Mouse (Mus musculus) forebrain, embryonic 14.5 days (tissue): ENCODE results near the gene Nek10. TPM values are rescaled to one million over a fixed set of nuclear protein-coding genes. Genes with fewer than 3 reads are reported as not detected.
"Not testable (repeated sequence)": the region's sequence is repeated elsewhere in the genome, so short reads cannot be mapped to it uniquely, and the experiment has no call there.

Experiments
- ATAC-seq: fragments of 200-750 bp; cut with Nextera tagmentation; 2 replicates; pipeline ENCODE4 v1.8.0; 2017; ENCODE audit warnings: mild to moderate bottlenecking, moderate library complexity
- DNase-seq: peaks from one replicate; pipeline ENCODE4 v3.0.0-alpha.2; 2015; ENCODE audit warnings: low spot score
- H3K27ac ChIP-seq: fragments of 300-500 bp; sonication (generic); 2 replicates; pipeline ENCODE4 v1.5.1; 2014; ENCODE audit warnings: low read depth, mild to moderate bottlenecking, control low read depth, low read length, moderate library complexity
- H3K27me3 ChIP-seq: fragments of 300-500 bp; sonication (generic); replicated peaks from 2 replicates; pipeline ENCODE4 v1.6.1; 2014; ENCODE audit warnings: low read length, control low read depth, mixed read lengths; ENCODE audit not compliant: control insufficient read depth, insufficient read depth
- H3K36me3 ChIP-seq: fragments of 300-500 bp; sonication (generic); 2 replicates; pipeline ENCODE4 v1.6.1; 2014; ENCODE audit warnings: low read length, control low read depth; ENCODE audit not compliant: control insufficient read depth, insufficient read depth
- H3K4me1 ChIP-seq: fragments of 300-500 bp; sonication (generic); 2 replicates; pipeline ENCODE4 v1.6.1; 2014; ENCODE audit warnings: antibody characterized with exemption, low read length, control low read depth; ENCODE audit not compliant: control insufficient read depth, insufficient read depth
- H3K4me2 ChIP-seq: fragments of 300-500 bp; sonication (generic); 2 replicates; pipeline ENCODE4 v1.6.1; 2014; ENCODE audit warnings: mild to moderate bottlenecking, control low read depth, low read length
- H3K4me3 ChIP-seq: fragments of 300-500 bp; sonication (generic); 2 replicates; pipeline ENCODE4 v1.5.1; 2014; ENCODE audit warnings: low read depth, low read length, control low read depth
- H3K9ac ChIP-seq: fragments of 300-500 bp; sonication (generic); 2 replicates; pipeline ENCODE4 v1.6.1; 2014; ENCODE audit warnings: mild to moderate bottlenecking, low read length, control low read depth, moderate library complexity
- H3K9me3 ChIP-seq: fragments of 300-500 bp; sonication (generic); replicated peaks from 2 replicates; pipeline ENCODE4 v1.6.1; 2016; ENCODE audit warnings: low read length, control low read depth, mixed read lengths; ENCODE audit not compliant: control insufficient read depth
- WGBS: fragments of 180-500 bp; shearing (Covaris S2); extraction: QIAGEN DNeasy Blood & Tissue Kit; methylation state at CpG from one replicate; pipeline ENCODE4 v1.1.7; 2014; 5-methylcytosine and 5-hydroxymethylcytosine counted together
- polyA plus RNA-seq: library from polyadenylated mRNA; unstranded; fragments of >200 nt; fragmentation: Nextera tagmentation; extraction: Ambion mirVana; gene quantifications from 2 replicates; pipeline ENCODE4 v1.2.1, GENCODE M21; 2014

Nek10 gene
- polyA plus RNA-seq = 0.04 and 0.11 TPM in 2 replicates

- not testable (repeated sequence) for ATAC-seq, H3K4me3 ChIP-seq, H3K27me3 ChIP-seq, DNase-seq, H3K9ac ChIP-seq, H3K9me3 ChIP-seq, H3K36me3 ChIP-seq, H3K4me2 ChIP-seq, H3K4me1 ChIP-seq, H3K27ac ChIP-seq
- WGBS = 78% methylated on average over 1 of the region's 2 CpGs
Measured at GRCm38 (mm10) chr14:14803115-14803514, at the start of gene Nek10. Gene Nek10, plus strand, starts transcription at chr14:14803415.

- no peak overlapping the region for H3K4me3 ChIP-seq
- ATAC-seq = no peak
- H3K9ac ChIP-seq = no peak overlapping the region
- H3K4me2 ChIP-seq = no peak overlapping the region
- no peak for DNase-seq
- no peaks in the 10 kb centered on the region for H3K27me3 ChIP-seq
- H3K27ac ChIP-seq = no peak overlapping the region
- peaks cover 50% of the 10 kb centered on the region for H3K36me3 ChIP-seq
- H3K4me1 ChIP-seq = no peaks in the 10 kb centered on the region
- no peaks in the 10 kb centered on the region for H3K9me3 ChIP-seq
- WGBS = 86% methylated on average over 2 of the region's 2 CpGs
Measured at GRCm38 (mm10) chr14:14781169-14781568, 22.0 kb upstream of the Nek10 start.

GRCm38 (mm10) chr14:14784223-14784622, 19.0 kb upstream of the Nek10 start:
- H3K9me3 ChIP-seq = no peaks in the 10 kb centered on the region
- no peaks in the 10 kb centered on the region for H3K27me3 ChIP-seq
- H3K27ac ChIP-seq = no peak overlapping the region
- no peak overlapping the region for H3K9ac ChIP-seq
- H3K4me3 ChIP-seq = no peak overlapping the region
- H3K4me1 ChIP-seq = no peaks in the 10 kb centered on the region
- 84% methylated on average over 1 of the region's 1 CpGs for WGBS
- peaks cover 43% of the 10 kb centered on the region for H3K36me3 ChIP-seq
- ATAC-seq (no peak), DNase-seq (no peak)
- no peak overlapping the region for H3K4me2 ChIP-seq

- Histone ChIP-seq H3K4me3 (no peak overlapping the region), H3K4me2 (no peak overlapping the region), H3K36me3 (peaks cover 46% of the 10 kb centered on the region), H3K27ac (no peak overlapping the region), H3K9ac (no peak overlapping the region), H3K4me1 (no peaks in the 10 kb centered on the region), H3K9me3 (no peaks in the 10 kb centered on the region), H3K27me3 (no peaks in the 10 kb centered on the region)
- ATAC-seq (no peak), DNase-seq (no peak)
- 86% methylated on average over 1 of the region's 1 CpGs for WGBS
Measured at GRCm38 (mm10) chr14:14786979-14787378, 16.2 kb upstream of the Nek10 start.

- Histone ChIP-seq H3K27me3 (no peaks in the 10 kb centered on the region), H3K27ac (no peak overlapping the region), H3K9ac (no peak overlapping the region), H3K4me1 (no peaks in the 10 kb centered on the region), H3K9me3 (no peaks in the 10 kb centered on the region), H3K4me2 (no peak overlapping the region), H3K4me3 (no peak overlapping the region), H3K36me3 (peaks cover 43% of the 10 kb centered on the region)
- 95% methylated on average over 4 of the region's 4 CpGs for WGBS
- ATAC-seq = no peak
- no peak for DNase-seq
Measured at GRCm38 (mm10) chr14:14789840-14790470, 13.3 kb upstream of the Nek10 start.

GRCm38 (mm10) chr14:14799861-14800260, 3.4 kb upstream of the Nek10 start:
- no peak overlapping the region for H3K4me3 ChIP-seq
- H3K4me1 ChIP-seq = no peaks in the 10 kb centered on the region
- ATAC-seq (no peak), DNase-seq (no peak)
- H3K27me3 ChIP-seq = no peaks in the 10 kb centered on the region
- no peak overlapping the region for H3K4me2 ChIP-seq
- H3K27ac ChIP-seq = no peak overlapping the region
- WGBS = 93% methylated on average over 5 of the region's 5 CpGs
- H3K9me3 ChIP-seq = no peaks in the 10 kb centered on the region
- H3K9ac ChIP-seq = no peak overlapping the region
- H3K36me3 ChIP-seq = peaks cover 20% of the 10 kb centered on the region

GRCm38 (mm10) chr14:14800332-14800731, 2.9 kb upstream of the Nek10 start:
- WGBS = 95% methylated on average over 4 of the region's 4 CpGs

GRCm38 (mm10) chr14:14800810-14801209, 2.4 kb upstream of the Nek10 start:
- Histone ChIP-seq H3K27ac (no peak overlapping the region), H3K9me3 (no peaks in the 10 kb centered on the region), H3K4me1 (no peaks in the 10 kb centered on the region), H3K4me2 (no peak overlapping the region), H3K9ac (no peak overlapping the region), H3K4me3 (no peak overlapping the region), H3K27me3 (no peaks in the 10 kb centered on the region), H3K36me3 (peaks cover 20% of the 10 kb centered on the region)
- 91% methylated on average over 3 of the region's 3 CpGs for WGBS
- ATAC-seq (no peak), DNase-seq (no peak)

More at GRCm38 (mm10) chr14:14800332-14800731, 2.9 kb upstream of the Nek10 start:
- H3K4me3 ChIP-seq = no peak overlapping the region
- H3K4me1 ChIP-seq = no peaks in the 10 kb centered on the region
- ATAC-seq (no peak), DNase-seq (no peak)
- H3K4me2 ChIP-seq = no peak overlapping the region
- H3K9ac ChIP-seq = no peak overlapping the region
- H3K36me3 ChIP-seq = peaks cover 20% of the 10 kb centered on the region
- H3K27me3 ChIP-seq = no peaks in the 10 kb centered on the region
- no peaks in the 10 kb centered on the region for H3K9me3 ChIP-seq
- H3K27ac ChIP-seq = no peak overlapping the region

- Histone ChIP-seq H3K9me3 (no peaks in the 10 kb centered on the region), H3K4me1 (no peaks in the 10 kb centered on the region), H3K27me3 (no peaks in the 10 kb centered on the region), H3K9ac (no peak overlapping the region), H3K4me2 (no peak overlapping the region), H3K27ac (no peak overlapping the region), H3K4me3 (no peak overlapping the region), H3K36me3 (peaks cover 9% of the 10 kb centered on the region)
- WGBS = 19% methylated on average over 10 of the region's 10 CpGs
- ATAC-seq (peak; percentile 60), DNase-seq (peak; percentile 46)
Measured at GRCm38 (mm10) chr14:14803921-14804517, 804 bp downstream of the Nek10 start.
